Mouse (Mus musculus): Measurements from ENCODE around the gene Vmn1r40.

GRCm38 (mm10) chr6:89707240-89707639 lies at the start of gene Vmn1r40:
- TF ChIP-seq POLR2A (IDR thresholded peaks at IDR 0.05; ENCODE audit: low read depth, low read length), result no peak
- TF ChIP-seq CTCF (IDR thresholded peaks at IDR 0.05; ENCODE audit: extremely low read depth, insufficient read length, insufficient replicate concordance, low read depth, low read length), result no peak
